Mouse (Mus musculus): Measurements from ENCODE around the gene Apln. TPM values are rescaled to one million over a fixed set of nuclear protein-coding genes. Genes with fewer than 3 reads are reported as not detected.

The Apln gene
- polyA plus RNA-seq, 1 experiment = 0.74 TPM

DNA sequence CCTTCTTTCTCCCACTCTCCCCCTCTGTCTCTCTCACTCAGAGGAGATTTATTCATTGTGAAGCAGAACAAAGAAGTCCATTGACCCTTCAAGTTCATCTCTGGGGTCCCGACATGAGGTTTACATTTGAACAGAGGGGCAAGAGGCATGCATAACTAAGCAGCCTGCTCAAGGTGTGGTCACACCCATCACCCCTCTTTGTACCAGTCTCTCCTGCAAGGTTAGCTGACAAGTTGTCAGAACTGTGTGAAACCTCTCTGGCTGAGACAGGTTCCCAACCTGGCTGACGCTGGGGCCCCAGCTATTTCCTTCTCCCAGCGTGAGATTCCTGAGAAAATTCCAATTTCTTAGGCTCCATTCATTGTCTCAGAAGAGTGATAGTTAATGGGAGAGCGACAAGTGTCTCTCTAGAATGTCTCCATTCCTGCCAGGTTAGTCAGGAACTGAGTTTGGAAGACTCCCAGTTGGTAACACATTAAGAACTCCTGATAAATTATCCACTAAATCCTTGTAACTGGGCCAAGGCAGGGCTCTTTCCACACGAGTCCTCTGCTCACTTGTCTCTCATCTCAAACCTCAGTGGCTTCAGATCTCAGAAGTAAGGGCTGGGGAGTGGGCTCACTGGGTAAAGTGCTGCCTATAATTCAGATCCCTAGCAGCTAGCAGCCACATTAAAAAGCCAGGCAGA, 29.7 kb upstream of the Apln start:
- 60% methylated on average over 5 of the region's 5 CpGs for WGBS
- TF ChIP-seq POLR2A (IDR thresholded peaks at IDR 0.05; ENCODE audit: low read depth, low read length) (no peak), CTCF (IDR thresholded peaks at IDR 0.05; ENCODE audit: extremely low read depth, insufficient read length, insufficient replicate concordance, low read depth, low read length) (no peak)
- Histone ChIP-seq H3K27me3 (ENCODE audit: control insufficient read depth, insufficient read depth, low read length) (no peaks in the 10 kb centered on the region), H3K4me1 (ENCODE audit: control insufficient read depth, insufficient read depth, insufficient read length, low read length) (no peaks in the 10 kb centered on the region), H3K36me3 (ENCODE audit: control insufficient read depth, insufficient read depth, low read length) (no peaks in the 10 kb centered on the region), H3K27ac (ENCODE audit: insufficient read depth, low read depth, low read length) (no peak overlapping the region), H3K4me3 (ENCODE audit: low read depth, low read length) (no peak overlapping the region)

DNA sequence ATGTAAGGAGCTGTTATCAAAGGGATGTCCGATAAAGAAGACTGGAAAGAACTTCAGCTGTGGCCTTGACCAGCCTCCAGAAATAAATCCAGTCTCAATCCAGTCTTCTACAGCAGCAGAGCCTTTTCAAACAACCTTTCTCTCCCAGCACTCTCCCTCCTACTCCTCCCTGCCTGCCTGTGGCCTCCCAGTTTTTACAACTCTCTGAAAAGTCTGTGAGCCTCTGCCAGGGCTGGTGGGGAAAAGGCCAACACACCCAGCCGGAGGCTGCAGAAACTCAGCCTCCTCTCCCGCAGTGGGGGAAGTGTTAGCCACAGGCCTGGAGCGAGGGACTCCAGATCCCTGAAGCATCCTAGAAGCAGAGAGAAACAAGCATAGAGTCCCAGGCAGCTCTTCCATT, 27.8 kb upstream of the Apln start:
- Histone ChIP-seq H3K4me1 (ENCODE audit: control insufficient read depth, insufficient read depth, insufficient read length, low read length) (no peaks in the 10 kb centered on the region), H3K27me3 (ENCODE audit: control insufficient read depth, insufficient read depth, low read length) (no peaks in the 10 kb centered on the region), H3K36me3 (ENCODE audit: control insufficient read depth, insufficient read depth, low read length) (no peaks in the 10 kb centered on the region), H3K4me3 (ENCODE audit: low read depth, low read length) (no peak overlapping the region), H3K27ac (ENCODE audit: insufficient read depth, low read depth, low read length) (no peak overlapping the region)
- TF ChIP-seq CTCF (IDR thresholded peaks at IDR 0.05; ENCODE audit: extremely low read depth, insufficient read length, insufficient replicate concordance, low read depth, low read length) (no peak), POLR2A (IDR thresholded peaks at IDR 0.05; ENCODE audit: low read depth, low read length) (no peak)
- 79% methylated on average over 4 of the region's 4 CpGs for WGBS

DNA sequence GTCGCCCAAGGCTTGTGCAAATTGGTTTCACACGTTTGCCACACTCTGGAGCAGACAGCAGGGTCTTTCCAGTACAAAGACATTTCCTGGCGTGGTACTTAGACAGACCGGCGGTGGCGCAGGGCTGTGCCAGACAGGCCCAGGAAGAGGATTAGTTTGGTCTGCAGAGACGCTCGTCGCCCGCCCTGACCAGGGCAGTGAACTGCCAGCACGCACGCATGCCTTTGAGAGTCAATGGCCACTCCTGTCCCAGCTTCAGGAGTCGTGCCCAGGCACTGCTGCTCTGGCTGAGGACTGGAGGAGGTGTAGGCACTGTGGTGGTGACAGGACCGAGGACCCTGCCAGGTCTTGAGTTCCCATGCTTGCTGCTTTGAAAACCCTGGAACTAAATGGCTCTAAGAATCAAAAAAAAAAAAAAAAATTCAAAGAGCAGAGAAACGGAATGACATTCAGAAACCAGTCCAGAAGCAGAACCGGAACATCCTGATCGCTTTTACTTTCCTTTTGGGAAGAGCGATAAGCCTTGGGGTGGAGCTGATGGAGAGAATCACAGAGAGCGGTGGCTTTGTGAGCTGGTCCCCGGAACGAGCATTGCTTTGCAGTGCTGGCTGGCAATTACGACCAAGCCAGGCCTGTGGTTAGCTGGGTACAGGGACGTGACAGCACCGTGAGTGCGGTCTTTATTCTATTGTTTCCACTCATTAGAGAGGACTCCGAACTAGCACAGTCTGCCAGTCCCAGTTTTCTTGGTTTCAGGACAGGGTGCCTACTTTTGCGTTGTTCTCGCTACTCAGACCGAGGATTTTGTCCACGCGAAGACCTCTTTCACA, 19.7 kb upstream of the Apln start:
- WGBS = 18% methylated on average over 31 of the region's 31 CpGs
- H3K27ac ChIP-seq (ENCODE audit: insufficient read depth, low read depth, low read length) = peak overlapping the region; percentile 87
- TF ChIP-seq POLR2A (IDR thresholded peaks at IDR 0.05; ENCODE audit: low read depth, low read length) (no peak), CTCF (IDR thresholded peaks at IDR 0.05; ENCODE audit: extremely low read depth, insufficient read length, insufficient replicate concordance, low read depth, low read length) (no peak)

DNA sequence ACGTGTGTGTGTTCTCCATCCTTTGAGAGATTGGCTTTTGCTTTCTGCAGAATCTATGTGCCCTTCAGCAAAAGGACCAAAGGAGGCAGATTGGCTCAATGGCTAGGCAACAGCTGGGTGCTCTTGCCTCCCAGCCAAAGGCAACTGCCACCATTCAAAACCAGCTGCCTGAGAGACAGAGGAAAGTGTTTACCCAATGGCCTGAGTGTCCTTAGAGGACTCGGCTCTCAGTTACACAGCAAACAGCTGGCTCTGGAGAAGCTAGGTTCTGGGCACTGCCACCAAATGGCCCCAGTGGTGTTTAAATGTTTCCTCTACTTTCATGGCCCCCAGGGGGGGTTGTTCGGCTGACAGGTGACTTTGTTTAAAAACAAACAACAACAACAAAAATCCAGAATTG, 19.1 kb upstream of the Apln start:
- Histone ChIP-seq H3K4me1 (ENCODE audit: control insufficient read depth, insufficient read depth, insufficient read length, low read length) (0 out of 2 replicates have a peak, but pooled peaks cover 1% of the 10 kb centered on the region), H3K27ac (ENCODE audit: insufficient read depth, low read depth, low read length) (no peak overlapping the region), H3K27me3 (ENCODE audit: control insufficient read depth, insufficient read depth, low read length) (no peaks in the 10 kb centered on the region), H3K4me3 (ENCODE audit: low read depth, low read length) (peak overlapping the region; percentile 89; the same call in 1 of the 2 replicates), H3K36me3 (ENCODE audit: control insufficient read depth, insufficient read depth, low read length) (no peaks in the 10 kb centered on the region)
- TF ChIP-seq CTCF (IDR thresholded peaks at IDR 0.05; ENCODE audit: extremely low read depth, insufficient read length, insufficient replicate concordance, low read depth, low read length) = no peak
- no peak for TF ChIP-seq POLR2A (IDR thresholded peaks at IDR 0.05; ENCODE audit: low read depth, low read length)
- WGBS = 42% methylated on average over 3 of the region's 3 CpGs

More for the DNA sequence above, 19.7 kb upstream of the Apln start:
- no peaks in the 10 kb centered on the region for H3K27me3 ChIP-seq (ENCODE audit: control insufficient read depth, insufficient read depth, low read length)
- H3K36me3 ChIP-seq (ENCODE audit: control insufficient read depth, insufficient read depth, low read length) = no peaks in the 10 kb centered on the region
- H3K4me3 ChIP-seq (ENCODE audit: low read depth, low read length) = peak overlapping the region; percentile 89
- H3K4me1 ChIP-seq (ENCODE audit: control insufficient read depth, insufficient read depth, insufficient read length, low read length) = 0 out of 2 replicates have a peak, but pooled peaks cover 1% of the 10 kb centered on the region

DNA sequence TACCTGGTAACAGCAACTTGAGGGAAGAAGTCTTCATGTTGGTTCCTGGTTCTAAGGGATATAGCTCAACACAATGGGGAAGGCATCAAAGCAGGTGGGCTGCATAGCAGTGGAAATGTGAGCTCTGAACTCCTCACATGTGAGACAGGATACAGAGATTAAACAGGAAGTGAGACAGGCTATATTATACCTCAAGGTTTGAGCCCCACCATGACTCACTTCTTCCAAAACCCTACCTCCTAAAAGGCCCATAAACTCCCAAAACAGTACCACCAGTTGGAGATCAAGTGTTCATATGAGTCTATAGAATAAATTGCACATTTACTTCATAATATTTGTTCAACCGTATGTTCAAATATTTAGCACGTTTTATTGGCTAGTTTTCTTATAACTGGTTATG, 11.7 kb upstream of the Apln start:
- Histone ChIP-seq H3K36me3 (ENCODE audit: control insufficient read depth, insufficient read depth, low read length) (no peaks in the 10 kb centered on the region), H3K4me1 (ENCODE audit: control insufficient read depth, insufficient read depth, insufficient read length, low read length) (no peaks in the 10 kb centered on the region), H3K27ac (ENCODE audit: insufficient read depth, low read depth, low read length) (no peak overlapping the region), H3K4me3 (ENCODE audit: low read depth, low read length) (no peak overlapping the region), H3K27me3 (ENCODE audit: control insufficient read depth, insufficient read depth, low read length) (no peaks in the 10 kb centered on the region)
- WGBS = 79% methylated on average over 2 of the region's 2 CpGs
- TF ChIP-seq CTCF (IDR thresholded peaks at IDR 0.05; ENCODE audit: extremely low read depth, insufficient read length, insufficient replicate concordance, low read depth, low read length) (no peak), POLR2A (IDR thresholded peaks at IDR 0.05; ENCODE audit: low read depth, low read length) (no peak)

DNA sequence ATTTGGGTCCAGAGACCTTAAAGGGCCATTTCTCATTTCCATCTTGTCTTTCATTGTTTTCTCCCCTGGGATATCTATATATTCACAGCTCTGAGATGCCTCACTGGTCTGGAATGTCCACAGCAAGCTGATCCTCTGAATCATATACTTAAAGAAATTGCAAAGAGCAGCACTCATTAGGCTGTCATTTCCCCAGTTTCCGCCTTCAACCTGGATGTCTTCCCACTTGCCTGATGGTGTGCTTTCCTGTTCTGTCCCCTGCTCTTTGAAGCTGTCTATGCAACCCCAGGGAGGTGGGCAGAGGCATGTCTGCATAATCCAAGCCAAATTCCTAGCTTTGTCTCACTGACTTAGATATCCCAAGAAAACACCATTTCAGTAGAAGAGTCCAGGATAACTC, 9.6 kb upstream of the Apln start:
- Histone ChIP-seq H3K27me3 (ENCODE audit: control insufficient read depth, insufficient read depth, low read length) (no peaks in the 10 kb centered on the region), H3K4me1 (ENCODE audit: control insufficient read depth, insufficient read depth, insufficient read length, low read length) (no peaks in the 10 kb centered on the region), H3K27ac (ENCODE audit: insufficient read depth, low read depth, low read length) (no peak overlapping the region), H3K4me3 (ENCODE audit: low read depth, low read length) (no peak overlapping the region), H3K36me3 (ENCODE audit: control insufficient read depth, insufficient read depth, low read length) (no peaks in the 10 kb centered on the region)
- WGBS = 91% methylated on average over 1 of the region's 1 CpGs
- TF ChIP-seq POLR2A (IDR thresholded peaks at IDR 0.05; ENCODE audit: low read depth, low read length) (no peak), CTCF (IDR thresholded peaks at IDR 0.05; ENCODE audit: extremely low read depth, insufficient read length, insufficient replicate concordance, low read depth, low read length) (no peak)

DNA sequence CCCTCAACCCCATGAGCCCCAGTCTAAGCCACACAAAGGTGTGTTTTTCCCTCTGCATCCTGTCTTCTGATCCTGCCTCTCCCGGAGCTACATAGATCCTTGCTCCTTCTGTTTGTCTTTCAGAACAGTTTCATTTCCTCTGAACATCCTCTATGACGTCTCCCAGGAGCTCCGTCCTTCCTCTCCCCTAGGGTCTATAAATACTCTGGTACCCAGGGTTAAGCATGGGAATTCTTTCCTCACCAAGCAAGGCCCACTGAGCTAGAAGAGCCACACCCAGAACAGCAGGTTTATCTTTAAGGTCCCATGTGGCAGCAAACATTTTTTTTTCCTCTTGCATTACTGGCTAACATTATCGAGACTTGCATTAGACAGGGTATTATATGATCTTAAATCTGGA, 8.1 kb upstream of the Apln start:
- no peak overlapping the region for H3K4me3 ChIP-seq (ENCODE audit: low read depth, low read length)
- H3K4me1 ChIP-seq (ENCODE audit: control insufficient read depth, insufficient read depth, insufficient read length, low read length) = no peaks in the 10 kb centered on the region
- no peaks in the 10 kb centered on the region for H3K36me3 ChIP-seq (ENCODE audit: control insufficient read depth, insufficient read depth, low read length)
- no peak overlapping the region for H3K27ac ChIP-seq (ENCODE audit: insufficient read depth, low read depth, low read length)
- WGBS = 39% methylated on average over 4 of the region's 4 CpGs
- no peaks in the 10 kb centered on the region for H3K27me3 ChIP-seq (ENCODE audit: control insufficient read depth, insufficient read depth, low read length)
- TF ChIP-seq CTCF (IDR thresholded peaks at IDR 0.05; ENCODE audit: extremely low read depth, insufficient read length, insufficient replicate concordance, low read depth, low read length) = no peak
